Mouse (Mus musculus): ENCODE measurements around the gene Mkks.
"Not testable (repeated sequence)": the region's sequence is repeated elsewhere in the genome, so short reads cannot be mapped to it uniquely, and the experiment has no call there.

Gene Mkks

GRCm38 (mm10) chr2:136891068-136891950 lies at the start of gene Mkks, which contains the start of the genes Slx4ip and AL731706.1:
TSS of gene Mkks (minus strand) at chr2:136891389.
TSS of gene Slx4ip (plus strand) at chr2:136891218.
TSS of gene AL731706.1 (minus strand) at chr2:136891389.
- DNase-seq (ENCODE audit: low read depth, low spot score), result peak; percentile 99

- no peak for DNase-seq (ENCODE audit: low read depth, low spot score)
Measured at GRCm38 (mm10) chr2:136938249-136938648, 47.1 kb upstream of the Mkks start.

- DNase-seq (ENCODE audit: low read depth, low spot score), result no peak
Measured at GRCm38 (mm10) chr2:136936391-136937288, 45.5 kb upstream of the Mkks start.

GRCm38 (mm10) chr2:136921003-136921408 lies 29.8 kb upstream of the Mkks start:
- no peak for DNase-seq (ENCODE audit: low read depth, low spot score)

GRCm38 (mm10) chr2:136920257-136920993 lies 29.2 kb upstream of the Mkks start:
- no peak for DNase-seq (ENCODE audit: low read depth, low spot score)

- DNase-seq (ENCODE audit: low read depth, low spot score), result no peak
Measured at GRCm38 (mm10) chr2:136919433-136919832, 28.2 kb upstream of the Mkks start.

- DNase-seq (ENCODE audit: low read depth, low spot score), result no peak
Measured at GRCm38 (mm10) chr2:136914334-136914902, 23.2 kb upstream of the Mkks start.

- no peak for DNase-seq (ENCODE audit: low read depth, low spot score)
Measured at GRCm38 (mm10) chr2:136913021-136913420, 21.8 kb upstream of the Mkks start.

- no peak for DNase-seq (ENCODE audit: low read depth, low spot score)
Measured at GRCm38 (mm10) chr2:136911958-136912411, 20.8 kb upstream of the Mkks start.

GRCm38 (mm10) chr2:136909298-136909697 lies 18.1 kb upstream of the Mkks start:
- no peak for DNase-seq (ENCODE audit: low read depth, low spot score)

GRCm38 (mm10) chr2:136908596-136908995 lies 17.4 kb upstream of the Mkks start:
- DNase-seq (ENCODE audit: low read depth, low spot score), result no peak

GRCm38 (mm10) chr2:136896131-136896530 lies 4.9 kb upstream of the Mkks start:
- DNase-seq (ENCODE audit: low read depth, low spot score), result no peak

- no peak for DNase-seq (ENCODE audit: low read depth, low spot score)
Measured at GRCm38 (mm10) chr2:136894494-136894893, 3.3 kb upstream of the Mkks start.

- DNase-seq (ENCODE audit: low read depth, low spot score), result peak; percentile 95
Measured at GRCm38 (mm10) chr2:136891951-136892371, 772 bp upstream of the Mkks start.

- DNase-seq (ENCODE audit: low read depth, low spot score), result not testable (repeated sequence)
Measured at GRCm38 (mm10) chr2:136890716-136891067, 497 bp downstream of the Mkks start.

- DNase-seq (ENCODE audit: low read depth, low spot score), result no peak
Measured at GRCm38 (mm10) chr2:136886846-136887245, 4.3 kb downstream of the Mkks start.

- no peak for DNase-seq (ENCODE audit: low read depth, low spot score)
Measured at GRCm38 (mm10) chr2:136885579-136885978, 5.6 kb downstream of the Mkks start, which contains the start of gene AL731706.2. TSS of gene AL731706.2 (minus strand) at chr2:136885679.

- no peak for DNase-seq (ENCODE audit: low read depth, low spot score)
Measured at GRCm38 (mm10) chr2:136854543-136855388, 36.4 kb downstream of the Mkks start.

GRCm38 (mm10) chr2:136850366-136850765 lies 40.8 kb downstream of the Mkks start:
- DNase-seq (ENCODE audit: low read depth, low spot score), result no peak

- no peak for DNase-seq (ENCODE audit: low read depth, low spot score)
Measured at GRCm38 (mm10) chr2:136837994-136838393, 53.2 kb downstream of the Mkks start.

Data from retina, adult 2 months (tissue).